Mouse (Mus musculus) midbrain, postnatal 0 days (tissue): ENCODE data around the gene Snx1. TPM values are rescaled to one million over a fixed set of nuclear protein-coding genes. Genes with fewer than 3 reads are reported as not detected.

Experiments used
- ATAC-seq: fragments of 200-750 bp; cut with Nextera tagmentation; 2 replicates; pipeline ENCODE4 v1.8.0; 2017; ENCODE audit warnings: moderate number of reproducible peaks, mild to moderate bottlenecking, moderate TSS enrichment, moderate library complexity; ENCODE audit not compliant: low FRiP score
- DNase-seq: peaks from one replicate; pipeline ENCODE4 v3.0.0-alpha.2; 2015; ENCODE audit warnings: low spot score
- H3K27ac ChIP-seq: fragments of 300-500 bp; sonication (generic); 2 replicates; pipeline ENCODE4 v1.5.1; 2014; ENCODE audit warnings: low read depth, mild to moderate bottlenecking, low read length, mixed read lengths
- H3K27me3 ChIP-seq: fragments of 300-500 bp; sonication (generic); 2 replicates; pipeline ENCODE4 v1.6.1; 2014; ENCODE audit warnings: low read length, control low read depth, mixed read lengths; ENCODE audit not compliant: insufficient read depth
- H3K36me3 ChIP-seq: fragments of 300-500 bp; sonication (generic); 2 replicates; pipeline ENCODE4 v1.6.1; 2014; ENCODE audit warnings: low read length, control low read depth, mixed read lengths; ENCODE audit not compliant: insufficient read depth
- H3K4me1 ChIP-seq: fragments of 300-500 bp; sonication (generic); 2 replicates; pipeline ENCODE4 v1.6.1; 2014; ENCODE audit warnings: mild to moderate bottlenecking, control low read depth, antibody characterized with exemption, low read length, mixed read lengths; ENCODE audit not compliant: insufficient read depth
- H3K4me2 ChIP-seq: fragments of 300-500 bp; sonication (generic); 2 replicates; pipeline ENCODE4 v1.6.1; 2014; ENCODE audit warnings: low read depth, mild to moderate bottlenecking, low read length, mixed read lengths; ENCODE audit not compliant: poor library complexity, severe bottlenecking
- H3K4me3 ChIP-seq: fragments of 300-500 bp; sonication (generic); 2 replicates; pipeline ENCODE4 v1.5.1; 2014; ENCODE audit warnings: low read depth, mild to moderate bottlenecking, low read length, moderate library complexity
- H3K9ac ChIP-seq: fragments of 300-500 bp; sonication (generic); replicated peaks from 2 replicates; pipeline ENCODE4 v1.6.1; 2014; ENCODE audit warnings: mild to moderate bottlenecking, low read length, moderate library complexity, mixed read lengths; ENCODE audit not compliant: poor library complexity, severe bottlenecking
- H3K9me3 ChIP-seq: fragments of 300-500 bp; sonication (generic); 2 replicates; pipeline ENCODE4 v1.6.1; 2016; ENCODE audit warnings: low read length, control low read depth
- CTCF ChIP-seq: IDR thresholded peaks from 2 replicates; pipeline ENCODE4 v1.5.1; 2016; ENCODE audit warnings: antibody characterized with exemption, mild to moderate bottlenecking
- WGBS: fragments of 180-500 bp; shearing (Covaris S2); extraction: QIAGEN DNeasy Blood & Tissue Kit; methylation state at CpG from one replicate; pipeline ENCODE4 v1.1.7; 2014; 5-methylcytosine and 5-hydroxymethylcytosine counted together
- polyA plus RNA-seq: library from polyadenylated mRNA; unstranded; fragments of >200 nt; fragmentation: Nextera tagmentation; extraction: Ambion mirVana; gene quantifications from 2 replicates; pipeline ENCODE4 v1.2.1, GENCODE M21; 2015
- total RNA-seq: library from RNA; depleted of rRNA; stranded (reverse); fragments of >200 nt; gene quantifications from 2 replicates; pipeline ENCODE4 v1.2.3, GENCODE M21; 2014

Gene Snx1
- total and polyA plus RNA-seq, 2 experiments from 2014 or later: 38.1 to 47.1 TPM

GRCm38 (mm10) chr9:66105168-66105567 is 21.2 kb downstream of the Snx1 start:
- peaks cover 50% of the 10 kb centered on the region for H3K36me3 ChIP-seq
- 88% methylated on average over 8 of the region's 8 CpGs for WGBS
- ATAC-seq (no peak), DNase-seq (no peak)
- H3K9me3 ChIP-seq: no peaks in the 10 kb centered on the region
- no peak overlapping the region for H3K9ac ChIP-seq
- no peak for TF ChIP-seq CTCF
- no peaks in the 10 kb centered on the region for H3K27me3 ChIP-seq
- no peak overlapping the region for H3K4me2 ChIP-seq
- H3K4me3 ChIP-seq: no peak overlapping the region
- no peak overlapping the region for H3K27ac ChIP-seq
- H3K4me1 ChIP-seq: no peaks in the 10 kb centered on the region

GRCm38 (mm10) chr9:66104601-66105000 is 21.8 kb downstream of the Snx1 start:
- Histone ChIP-seq H3K4me1 (no peaks in the 10 kb centered on the region), H3K4me3 (no peak overlapping the region), H3K27ac (no peak overlapping the region), H3K4me2 (no peak overlapping the region), H3K36me3 (peaks cover 50% of the 10 kb centered on the region), H3K27me3 (no peaks in the 10 kb centered on the region), H3K9ac (no peak overlapping the region), H3K9me3 (no peaks in the 10 kb centered on the region)
- no peak for DNase-seq
- 94% methylated on average over 4 of the region's 4 CpGs for WGBS
- no peak for TF ChIP-seq CTCF
- no peak for ATAC-seq

GRCm38 (mm10) chr9:66102668-66103067 is 23.7 kb downstream of the Snx1 start:
- no peak for DNase-seq
- no peaks in the 10 kb centered on the region for H3K4me1 ChIP-seq
- H3K36me3 ChIP-seq: peaks cover 57% of the 10 kb centered on the region

GRCm38 (mm10) chr9:66101577-66101976 is 24.8 kb downstream of the Snx1 start:
- no peak for ATAC-seq
- Histone ChIP-seq H3K4me2 (no peak overlapping the region), H3K36me3 (peaks cover 59% of the 10 kb centered on the region)

More at GRCm38 (mm10) chr9:66102668-66103067, 23.7 kb downstream of the Snx1 start:
- H3K27me3 ChIP-seq: no peaks in the 10 kb centered on the region
- no peak overlapping the region for H3K4me2 ChIP-seq
- ATAC-seq: no peak
- H3K4me3 ChIP-seq: no peak overlapping the region
- no peak overlapping the region for H3K27ac ChIP-seq
- no peak for TF ChIP-seq CTCF
- 93% methylated on average over 6 of the region's 6 CpGs for WGBS
- no peak overlapping the region for H3K9ac ChIP-seq
- no peaks in the 10 kb centered on the region for H3K9me3 ChIP-seq

GRCm38 (mm10) chr9:66092664-66093063 is 33.7 kb downstream of the Snx1 start:
- peaks cover 78% of the 10 kb centered on the region for H3K36me3 ChIP-seq
- 87% methylated on average over 2 of the region's 2 CpGs for WGBS
- no peaks in the 10 kb centered on the region for H3K4me1 ChIP-seq
- H3K4me2 ChIP-seq: no peak overlapping the region
- H3K4me3 ChIP-seq: no peak overlapping the region
- TF ChIP-seq CTCF: no peak
- no peak overlapping the region for H3K9ac ChIP-seq
- no peaks in the 10 kb centered on the region for H3K27me3 ChIP-seq
- H3K27ac ChIP-seq: no peak overlapping the region
- DNase-seq: no peak
- H3K9me3 ChIP-seq: no peaks in the 10 kb centered on the region
- ATAC-seq: no peak

More at GRCm38 (mm10) chr9:66101577-66101976, 24.8 kb downstream of the Snx1 start:
- H3K4me3 ChIP-seq: no peak overlapping the region
- H3K9me3 ChIP-seq: no peaks in the 10 kb centered on the region
- no peaks in the 10 kb centered on the region for H3K27me3 ChIP-seq
- 81% methylated on average over 8 of the region's 8 CpGs for WGBS
- DNase-seq: no peak
- no peak overlapping the region for H3K27ac ChIP-seq
- TF ChIP-seq CTCF: no peak
- H3K9ac ChIP-seq: no peak overlapping the region
- no peaks in the 10 kb centered on the region for H3K4me1 ChIP-seq

- H3K27me3 ChIP-seq: no peaks in the 10 kb centered on the region
- no peak for TF ChIP-seq CTCF
- H3K9ac ChIP-seq: no peak overlapping the region
- no peak for ATAC-seq
- no peak overlapping the region for H3K27ac ChIP-seq
- no peak for DNase-seq
- no peaks in the 10 kb centered on the region for H3K9me3 ChIP-seq
- no peaks in the 10 kb centered on the region for H3K4me1 ChIP-seq
- no peak overlapping the region for H3K4me3 ChIP-seq
- WGBS: 82% methylated on average over 6 of the region's 6 CpGs
- no peak overlapping the region for H3K4me2 ChIP-seq
- H3K36me3 ChIP-seq: peaks cover 76% of the 10 kb centered on the region
Measured at GRCm38 (mm10) chr9:66091327-66092231, 34.8 kb downstream of the Snx1 start.
